Mouse (Mus musculus) frontal cortex, adult (tissue): ENCODE results near the gene Kank2.

Experiments used
- ATAC-seq: cut with Nextera tagmentation; 2 replicates; pipeline ENCODE4 v1.9.2; 2017; ENCODE audit warnings: mild to moderate bottlenecking, moderate library complexity, mixed read lengths; ENCODE audit not compliant: low TSS enrichment

The Kank2 gene

GRCm38 (mm10) chr9:21750370-21750769 is 48.2 kb downstream of the Kank2 start:
- no peak for ATAC-seq

- ATAC-seq: peak; percentile 81
Observed at GRCm38 (mm10) chr9:21749382-21750118, 49.0 kb downstream of the Kank2 start.

- no peak for ATAC-seq
Observed at GRCm38 (mm10) chr9:21748491-21748890, 50.1 kb downstream of the Kank2 start.

GRCm38 (mm10) chr9:21748033-21748432 is 50.5 kb downstream of the Kank2 start:
- 0 out of 2 replicates have a peak, but pooled peaks have one; percentile 14 for ATAC-seq

DNA sequence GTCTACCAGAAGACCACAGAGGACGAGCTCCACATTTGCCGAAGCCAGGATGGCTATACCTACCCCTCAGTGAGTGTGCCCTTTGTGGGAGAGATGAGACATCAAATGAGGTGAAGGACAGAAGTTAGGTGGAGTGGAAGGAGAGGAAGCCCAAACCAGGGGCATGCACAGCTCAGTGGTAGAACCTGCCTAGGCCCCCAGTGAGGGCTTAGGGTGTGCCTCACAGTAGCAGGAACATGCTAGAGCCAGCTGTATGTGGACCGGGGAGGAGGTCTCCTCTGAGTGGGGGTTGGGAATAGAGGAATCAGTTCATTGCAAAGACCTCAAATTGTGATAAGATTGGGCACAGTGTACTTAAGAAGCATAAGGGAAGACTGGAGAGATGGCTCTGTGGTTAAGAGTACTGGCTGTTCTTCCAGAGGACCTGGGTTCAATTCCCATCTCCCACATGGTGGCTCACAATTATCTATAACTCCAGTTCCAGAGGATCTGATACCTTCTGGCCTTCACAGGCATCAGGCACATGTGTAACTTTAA is 51.2 kb downstream of the Kank2 start:
- no peak for ATAC-seq

DNA sequence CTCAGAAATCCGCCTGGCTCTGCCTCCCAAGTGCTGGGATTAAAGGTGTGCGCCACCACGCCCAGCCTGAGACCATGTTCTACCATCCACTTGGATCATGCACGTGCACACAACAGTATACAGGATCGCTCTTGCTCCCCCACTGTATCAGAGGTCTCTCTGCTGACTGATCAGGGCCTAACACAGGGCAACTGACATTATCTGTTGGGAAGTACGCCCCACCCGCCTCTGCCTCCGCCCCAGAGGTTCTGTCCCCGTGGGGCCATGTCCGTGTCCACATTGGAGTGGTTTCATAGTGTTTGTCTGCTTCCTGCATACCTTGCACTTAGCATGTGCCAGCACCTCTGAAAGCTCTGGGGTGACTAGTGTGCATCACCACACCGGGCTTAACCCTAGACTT is 57.0 kb downstream of the Kank2 start:
- no peak for ATAC-seq

GRCm38 (mm10) chr9:21740427-21740826 is 58.1 kb downstream of the Kank2 start:
- ATAC-seq: no peak

DNA sequence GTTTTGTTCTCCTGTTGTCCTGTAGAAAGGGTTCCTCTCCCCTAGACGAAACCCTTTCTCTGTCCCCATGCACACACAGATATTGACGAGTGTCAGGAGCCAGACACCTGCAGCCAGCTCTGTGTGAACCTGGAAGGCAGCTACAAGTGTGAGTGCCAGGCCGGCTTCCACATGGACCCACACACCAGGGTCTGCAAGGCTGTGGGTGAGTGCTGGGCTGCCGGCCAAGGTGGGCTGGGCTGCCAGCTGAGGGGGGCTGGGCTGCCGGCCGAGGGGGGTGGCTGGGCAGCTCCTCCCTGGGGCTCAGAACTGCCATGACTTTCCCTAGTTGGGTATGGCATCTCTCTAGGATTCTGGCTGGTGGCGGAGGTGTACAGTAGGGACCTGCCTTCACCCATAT is 59.8 kb downstream of the Kank2 start:
- ATAC-seq: no peak

- peak; percentile 95 for ATAC-seq
Observed at GRCm38 (mm10) chr9:21737188-21737587, 61.4 kb downstream of the Kank2 start.

DNA sequence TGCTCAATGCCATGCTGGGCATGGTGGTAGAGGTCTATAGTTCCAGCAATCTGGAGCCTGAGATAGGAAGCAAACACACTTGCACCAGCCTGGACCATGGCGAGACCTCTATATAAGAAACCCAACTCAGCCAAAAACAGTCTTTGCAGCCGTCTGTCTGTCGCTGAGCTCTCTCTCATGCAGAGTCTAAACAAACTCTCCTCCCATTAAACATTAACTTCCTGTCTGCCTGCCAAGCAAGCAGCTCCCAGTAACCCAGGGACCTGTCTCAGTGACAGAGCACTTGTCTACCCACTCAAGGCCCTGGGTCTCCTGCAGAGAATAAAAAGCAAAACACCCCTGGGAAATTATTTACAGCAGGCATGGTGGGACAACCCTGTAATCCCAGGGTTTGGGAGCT is 62.0 kb downstream of the Kank2 start:
- no peak for ATAC-seq

DNA sequence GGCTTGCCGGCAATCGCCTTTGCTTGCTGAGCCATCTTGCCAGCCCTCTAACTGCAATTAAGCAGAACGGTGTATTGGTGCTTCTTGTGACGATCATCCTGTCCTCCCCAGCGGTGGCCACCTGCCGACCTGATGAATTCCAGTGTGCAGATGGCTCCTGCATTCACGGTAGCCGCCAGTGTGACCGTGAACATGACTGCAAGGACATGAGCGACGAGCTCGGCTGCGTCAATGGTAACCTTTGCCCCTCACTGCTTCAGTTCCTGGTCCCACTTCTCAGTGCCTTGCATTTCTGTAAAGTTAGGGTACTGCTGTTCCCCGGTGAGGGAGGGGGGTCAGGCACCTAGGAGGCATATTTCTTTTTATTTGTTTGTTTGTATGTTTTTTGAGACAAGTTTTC is 63.4 kb downstream of the Kank2 start:
- no peak for ATAC-seq

- ATAC-seq: no peak
Observed at GRCm38 (mm10) chr9:21733989-21734388, 64.6 kb downstream of the Kank2 start.

- ATAC-seq: no peak
Observed at GRCm38 (mm10) chr9:21733446-21733845, 65.1 kb downstream of the Kank2 start.

- ATAC-seq: no peak
Observed at GRCm38 (mm10) chr9:21732288-21732687, 66.3 kb downstream of the Kank2 start.

DNA sequence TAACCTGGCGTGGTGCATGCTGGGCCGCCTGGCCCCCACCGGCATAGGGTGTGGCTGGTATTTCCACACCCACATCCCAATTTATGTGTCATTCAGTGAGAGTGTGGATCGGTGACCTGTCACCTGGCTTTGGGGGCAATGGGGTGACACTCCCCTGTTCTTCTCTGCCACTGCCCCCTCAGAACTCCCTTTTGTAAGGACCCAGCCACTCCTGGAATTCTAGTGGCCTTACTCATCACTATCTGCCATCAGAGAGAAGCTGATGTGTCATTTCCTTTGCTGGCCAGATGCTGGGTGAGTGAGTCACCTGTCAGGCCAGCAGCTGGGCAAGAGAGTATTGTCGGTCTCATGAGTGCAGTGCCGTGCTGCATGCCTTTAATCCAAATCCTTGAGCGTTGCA is 69.3 kb downstream of the Kank2 start:
- no peak for ATAC-seq

DNA sequence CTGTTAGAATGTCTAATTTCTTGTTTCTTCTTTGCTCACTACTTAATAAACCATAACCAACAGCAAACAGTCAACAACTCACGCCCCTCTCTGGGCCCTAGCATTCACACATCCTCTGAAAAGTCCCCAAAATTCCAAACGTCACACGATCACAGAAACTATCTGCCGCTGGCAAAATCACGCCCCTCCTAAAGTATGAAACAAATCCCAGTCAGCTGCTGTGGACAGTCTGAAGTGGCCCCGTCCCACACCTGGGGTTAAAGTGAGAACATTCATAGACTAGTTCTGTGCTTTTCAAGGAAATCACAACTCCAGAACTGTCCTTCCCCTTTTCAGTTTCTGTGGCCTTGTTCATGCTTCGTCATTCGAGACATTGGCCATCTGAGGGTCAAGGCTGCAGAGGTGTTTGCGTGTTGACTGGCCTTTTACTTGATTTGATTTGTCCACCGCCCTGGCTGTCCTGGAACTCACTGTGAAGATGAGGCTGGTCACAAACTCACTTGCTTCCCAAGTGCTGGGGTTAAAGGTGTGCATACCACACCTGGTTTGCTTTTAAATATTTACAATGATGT is 70.2 kb downstream of the Kank2 start:
- ATAC-seq: no peak

- no peak for ATAC-seq
Observed at GRCm38 (mm10) chr9:21726218-21726975, 72.1 kb downstream of the Kank2 start.

GRCm38 (mm10) chr9:21725224-21726121 is 73.1 kb downstream of the Kank2 start:
- ATAC-seq: no peak

DNA sequence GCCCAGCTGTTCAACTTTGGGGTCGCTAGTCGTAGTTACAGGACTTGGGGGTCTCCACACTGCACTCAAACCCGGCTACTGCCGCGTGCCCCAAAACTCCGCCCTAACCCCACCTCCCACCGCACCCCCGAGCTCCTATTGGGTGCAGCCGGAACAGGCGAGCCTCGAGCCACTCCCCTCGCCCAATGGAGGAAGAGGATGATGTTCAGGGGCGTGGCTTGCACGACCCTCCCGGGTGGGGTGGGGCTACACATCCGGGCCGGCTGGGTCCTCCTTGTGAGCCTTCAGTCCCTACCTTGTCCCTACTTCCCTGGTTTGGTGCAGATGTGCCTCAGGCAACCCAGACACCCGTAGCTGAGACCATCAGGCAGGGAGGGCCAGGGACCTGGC is 74.4 kb downstream of the Kank2 start:
- peak; percentile 92 for ATAC-seq

DNA sequence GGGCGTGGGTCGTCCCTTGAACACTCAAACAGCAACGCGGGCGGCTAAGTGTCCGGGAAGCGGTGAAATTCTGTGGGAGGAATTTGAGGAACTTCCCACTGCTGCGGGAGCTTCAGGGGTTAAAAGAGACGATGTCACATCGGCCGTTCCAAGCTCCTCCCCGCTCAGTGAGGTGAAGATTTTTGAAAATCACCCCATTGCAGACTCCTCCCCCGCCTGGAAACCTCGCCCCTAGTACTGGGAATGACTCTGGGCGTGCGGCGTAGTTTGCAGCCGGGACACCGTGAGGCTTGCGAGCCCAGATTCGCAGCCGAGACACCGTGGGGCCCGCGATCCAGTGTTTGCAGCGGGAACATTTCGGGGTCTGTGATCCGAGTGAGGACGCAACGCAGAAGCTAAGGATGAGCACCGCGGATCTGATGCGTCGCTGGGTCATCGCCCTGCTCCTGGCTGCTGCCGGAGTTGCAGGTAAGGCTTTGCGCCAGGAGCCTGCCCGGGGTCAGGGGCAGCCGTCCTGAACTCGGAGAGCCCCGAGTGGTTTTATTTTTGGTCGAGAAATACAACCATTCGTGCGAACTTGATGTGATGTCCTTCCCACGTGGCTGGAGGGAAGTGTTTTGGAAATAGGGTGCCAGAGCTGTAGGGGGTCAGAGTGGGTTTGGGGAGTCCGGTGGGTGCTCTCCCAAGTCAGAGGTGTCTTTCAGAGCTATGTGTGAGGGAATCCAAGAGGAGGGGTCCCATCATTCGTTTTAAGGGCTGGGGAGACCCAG is 75.0 kb downstream of the Kank2 start, which contains the start of gene Ldlr:
TSS of gene Ldlr (plus strand) at position 107 of the 770 bp plus-strand sequence.
- ATAC-seq: peak; percentile 81

GRCm38 (mm10) chr9:21721036-21721435 is 77.5 kb downstream of the Kank2 start:
- ATAC-seq: no peak
